Mouse (Mus musculus) cerebellum, adult 18-20 months (tissue): ENCODE measurements around the gene Ift52.
"Not testable (repeated sequence)": the region's sequence is repeated elsewhere in the genome, so short reads cannot be mapped to it uniquely, and the experiment has no call there.

ENCODE experiments used
- DNase-seq, 2 experiments: peaks; one replicate each; pipeline ENCODE4 v3.0.0; 2021

Gene Ift52

GRCm38 (mm10) chr2:163032622-163033021 lies 15.5 kb downstream of the Ift52 start:
- no peak for DNase-seq

- DNase-seq = no peak
Measured at GRCm38 (mm10) chr2:163039940-163040339, 22.8 kb downstream of the Ift52 start.

DNA sequence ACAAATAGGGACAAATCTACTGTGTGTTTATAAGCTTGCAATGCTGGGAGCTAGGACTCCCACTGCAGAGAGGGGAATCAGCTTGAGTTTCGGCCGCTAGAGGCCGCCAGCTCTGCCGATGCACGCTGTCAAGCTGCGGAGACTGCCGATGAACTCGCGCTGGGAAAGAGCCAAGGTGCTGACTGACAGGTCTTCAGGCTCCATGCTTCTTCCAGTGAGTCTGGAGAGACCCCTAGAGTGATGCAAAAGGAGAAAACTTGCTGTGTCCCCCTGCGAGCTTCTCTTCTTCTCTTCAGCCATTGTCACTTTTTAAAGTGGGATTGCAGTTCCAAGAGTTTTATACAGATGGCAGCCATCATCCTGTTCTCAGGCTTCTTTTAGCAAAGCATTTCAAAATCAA lies 31.0 kb downstream of the Ift52 start:
- DNase-seq = peak; percentile 64 to 66

GRCm38 (mm10) chr2:163049116-163049515 lies 32.0 kb downstream of the Ift52 start:
- no peak for DNase-seq

DNA sequence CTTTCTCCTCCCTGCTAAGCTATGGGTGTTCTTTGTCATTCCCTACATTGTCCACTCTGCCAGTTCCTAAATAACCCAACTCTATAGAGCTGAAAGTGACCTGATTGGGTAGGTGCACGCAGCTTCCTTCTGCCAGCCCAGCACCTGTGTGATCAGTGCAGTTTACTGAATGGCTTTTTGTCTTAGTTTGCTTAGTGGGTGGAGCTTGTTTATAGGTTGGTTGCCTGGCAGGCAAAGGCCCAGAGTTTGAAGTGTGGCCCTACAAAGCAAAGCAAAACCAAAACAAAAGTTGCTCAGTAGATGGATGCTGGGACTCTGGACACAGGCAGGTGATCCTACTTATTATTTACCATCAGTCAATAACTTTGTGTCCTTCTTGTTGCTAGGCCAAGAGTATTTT lies 34.5 kb downstream of the Ift52 start:
- no peak for DNase-seq

DNA sequence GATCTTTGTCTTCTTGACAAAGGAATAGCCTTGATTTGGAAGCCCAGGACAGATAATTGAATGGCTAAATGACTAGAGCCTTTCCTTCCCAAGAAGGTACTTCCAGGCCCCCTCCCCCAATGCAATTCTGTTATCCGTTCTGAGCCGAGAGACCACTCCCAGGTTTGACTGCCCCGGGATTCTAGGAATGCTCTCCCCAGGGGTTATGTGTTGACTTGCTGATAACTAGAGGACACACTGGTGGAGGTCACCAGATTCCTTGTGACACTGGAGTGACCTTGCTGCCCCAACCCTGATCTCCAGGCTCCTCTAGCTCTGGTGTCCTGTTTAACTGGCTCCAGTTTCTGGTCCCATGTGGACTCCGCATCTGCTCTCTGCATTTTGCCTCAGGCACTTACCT lies 34.9 kb downstream of the Ift52 start:
- no peak for DNase-seq

- DNase-seq = no peak
Measured at GRCm38 (mm10) chr2:163052826-163053225, 35.7 kb downstream of the Ift52 start.

GRCm38 (mm10) chr2:163054335-163054840 lies 37.2 kb downstream of the Ift52 start, which contains the start of gene Mybl2:
Gene Mybl2, plus strand, starts transcription at chr2:163054687.
- DNase-seq = peak; percentile 66 to 68

GRCm38 (mm10) chr2:163054891-163055494 lies 37.8 kb downstream of the Ift52 start:
- DNase-seq = no peak

DNA sequence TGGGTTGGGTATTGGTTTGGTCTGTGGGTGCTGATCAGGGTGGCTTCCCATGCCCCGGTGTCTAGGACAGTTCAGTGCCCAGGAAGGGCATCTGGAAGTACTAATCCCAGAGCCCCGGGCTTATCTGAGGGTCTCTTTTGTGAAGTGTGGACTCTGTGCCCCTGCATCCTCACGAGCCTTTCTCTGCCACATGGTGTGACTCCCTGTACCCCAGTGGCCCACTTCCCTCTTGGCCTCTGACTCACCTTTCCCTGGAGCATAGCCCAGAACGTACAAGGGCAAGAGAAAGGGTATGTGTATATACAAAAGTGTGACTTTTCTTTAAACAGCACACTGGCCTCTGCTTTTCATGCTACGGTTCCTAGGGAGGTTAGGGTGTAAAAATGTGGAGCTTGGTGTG lies 38.6 kb downstream of the Ift52 start:
- no peak for DNase-seq

GRCm38 (mm10) chr2:163056584-163056983 lies 39.4 kb downstream of the Ift52 start:
- no peak for DNase-seq

DNA sequence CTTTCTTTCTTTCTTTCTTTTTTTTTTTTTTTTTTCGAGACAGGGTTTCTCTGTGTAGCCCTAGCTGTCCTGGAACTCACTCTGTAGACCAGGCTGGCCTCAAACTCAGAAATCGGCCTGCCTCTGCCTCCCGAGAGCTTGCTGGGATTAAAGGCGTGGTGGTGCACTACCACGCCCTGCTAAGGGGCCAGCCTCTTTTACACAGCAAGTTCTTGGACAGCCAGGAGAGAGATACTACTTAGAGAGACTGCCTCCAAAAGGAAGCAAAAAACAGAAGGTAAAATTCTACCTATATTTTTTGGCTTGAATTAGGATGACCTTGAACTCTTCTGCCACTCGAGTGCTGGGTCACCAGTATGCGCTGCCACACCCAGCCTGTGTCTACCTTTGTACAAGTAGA lies 41.8 kb downstream of the Ift52 start:
- DNase-seq = not testable (repeated sequence)

GRCm38 (mm10) chr2:163060630-163061029 lies 43.5 kb downstream of the Ift52 start:
- no peak for DNase-seq

DNA sequence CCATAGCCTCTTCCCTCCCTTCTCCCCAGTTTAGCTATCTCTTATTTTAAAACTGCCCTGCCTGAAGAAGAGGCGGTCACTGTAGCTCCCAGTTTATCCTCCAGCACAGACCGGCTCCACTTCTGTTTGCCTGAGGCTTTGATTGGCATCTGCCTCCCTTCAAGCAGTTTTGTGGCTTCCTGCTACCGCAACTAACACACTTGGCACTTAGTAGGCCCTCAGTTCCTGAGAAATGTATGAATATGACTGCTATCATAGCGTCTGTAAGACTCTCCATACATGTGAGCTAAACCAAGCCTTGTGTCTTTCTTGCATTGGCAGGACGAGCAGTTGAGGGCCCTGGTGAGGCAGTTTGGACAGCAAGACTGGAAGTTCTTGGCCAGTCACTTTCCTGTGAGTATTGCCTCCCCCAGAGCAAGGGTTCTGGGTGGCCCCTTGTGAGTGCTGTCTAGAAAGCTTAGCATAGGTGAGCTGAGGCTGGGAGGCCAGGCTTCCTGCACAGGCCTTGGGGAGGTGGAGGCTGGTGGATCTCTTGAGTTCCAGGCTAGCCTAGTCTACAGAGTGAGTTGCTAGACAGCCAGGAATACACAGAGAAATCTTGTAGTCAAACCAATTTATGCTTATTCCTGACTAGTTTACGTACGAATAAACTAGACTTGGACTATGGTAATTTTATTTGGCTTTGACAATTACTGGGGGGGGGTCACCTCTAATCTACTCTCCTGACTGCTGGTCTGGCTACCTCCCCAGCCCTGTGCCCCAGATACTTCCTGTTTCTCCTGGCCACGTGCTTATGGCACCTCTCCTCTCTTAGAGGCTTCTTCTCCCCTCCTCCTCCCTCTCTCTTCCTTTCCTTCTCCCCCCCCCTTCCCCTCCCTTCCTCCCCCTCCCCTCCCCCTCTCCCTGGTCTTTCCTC lies 44.3 kb downstream of the Ift52 start:
- DNase-seq = no peak

DNA sequence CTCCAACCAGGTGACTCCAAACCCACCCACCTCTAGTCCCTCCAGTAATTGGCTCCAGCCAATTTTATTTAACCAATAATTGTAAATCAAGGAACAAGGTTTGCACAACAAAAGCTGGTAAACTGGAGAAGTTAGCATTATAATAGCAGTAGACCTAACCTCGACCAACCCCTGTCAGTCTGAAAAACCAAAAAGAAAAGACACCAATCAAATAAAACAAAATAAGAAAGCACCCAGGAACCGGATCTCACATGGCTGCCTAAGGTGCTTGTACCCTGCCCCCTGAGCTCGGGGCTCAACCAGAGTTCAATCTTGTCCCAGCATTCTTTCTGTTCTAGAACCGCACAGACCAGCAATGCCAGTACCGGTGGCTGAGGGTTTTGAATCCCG lies 45.0 kb downstream of the Ift52 start:
- DNase-seq = no peak

GRCm38 (mm10) chr2:163066326-163066725 lies 49.2 kb downstream of the Ift52 start:
- no peak for DNase-seq

DNA sequence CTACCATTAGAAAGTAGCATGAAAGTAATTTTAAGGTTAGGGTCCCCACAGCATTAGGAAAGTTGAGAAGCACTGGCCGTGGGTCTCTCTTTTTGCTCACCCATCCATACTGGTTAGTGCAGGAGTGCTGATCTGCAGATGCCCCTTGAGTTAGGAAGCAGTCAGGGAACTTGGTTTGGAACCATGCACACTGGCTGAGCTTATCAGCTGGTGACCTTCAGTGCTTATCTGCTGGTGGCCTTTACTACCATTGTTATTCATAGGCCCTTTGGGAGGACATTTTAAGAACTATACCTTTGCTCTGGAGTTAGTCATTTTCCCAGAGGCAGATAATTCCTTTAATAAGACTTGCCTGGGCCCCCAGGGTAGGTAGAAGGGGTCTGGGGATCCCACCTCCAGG lies 50.1 kb downstream of the Ift52 start:
- DNase-seq = no peak

- DNase-seq = no peak
Measured at GRCm38 (mm10) chr2:163070213-163070612, 53.1 kb downstream of the Ift52 start.

GRCm38 (mm10) chr2:163071590-163071989 lies 54.4 kb downstream of the Ift52 start:
- DNase-seq = no peak

- no peak for DNase-seq
Measured at GRCm38 (mm10) chr2:163073023-163073757, 56.0 kb downstream of the Ift52 start.

DNA sequence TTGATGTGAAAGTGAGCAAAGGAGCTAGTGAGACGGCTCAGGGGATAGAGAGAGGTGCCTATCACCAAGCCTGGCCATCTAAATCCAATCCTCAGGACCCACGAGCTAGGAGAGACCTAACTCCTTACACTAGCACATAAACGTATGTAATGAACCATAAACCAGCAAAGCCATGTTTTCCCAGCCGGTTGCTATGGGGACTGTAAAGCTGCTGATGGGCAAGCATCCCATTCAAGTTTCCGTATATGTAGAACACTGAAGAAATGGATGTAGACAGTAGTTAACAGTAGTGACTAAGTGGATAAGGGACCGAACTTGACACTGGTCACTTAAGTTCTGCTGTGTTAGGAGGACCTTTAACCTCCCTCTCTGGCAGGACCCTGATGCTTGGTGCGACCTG lies 56.9 kb downstream of the Ift52 start:
- no peak for DNase-seq

- DNase-seq = no peak
Measured at GRCm38 (mm10) chr2:163074808-163075207, 57.7 kb downstream of the Ift52 start.

- no peak for DNase-seq
Measured at GRCm38 (mm10) chr2:163075234-163075633, 58.1 kb downstream of the Ift52 start.
